Mouse (Mus musculus) adrenal gland (tissue): Measurements from ENCODE around the gene Mpzl1.
"Not testable (repeated sequence)": the region's sequence is repeated elsewhere in the genome, so short reads cannot be mapped to it uniquely, and the experiment has no call there.

Source experiments
- intact Hi-C: fragments of 180-260 bp; cut with DNase I; formaldehyde crosslinking; loops from one replicate; pipeline ENCODE4 v1.15.1; 2025
- long read RNA-seq, 2 experiments: library from polyadenylated mRNA; unstranded; transcript quantifications; one replicate each; pipeline ENCODE4 v2.0.0; 2020; ENCODE audit warnings: borderline replicate concordance in 1 of 2; ENCODE audit not compliant: insufficient replicate concordance in 1 of 2

Mpzl1 gene
- long read RNA-seq, experiment 1, transcript Mpzl1-202 (6 exons, 2,285 nt) = major isoform, 11 of 17 reads
- long read RNA-seq, experiment 1, partial matches to known transcripts = 3 of 17 reads
- long read RNA-seq, experiment 1, other reads (novel, unspliced or antisense) = 2 of 17 reads
- long read RNA-seq, experiment 2, transcript Mpzl1-202 (6 exons, 2,285 nt) = major isoform, 20 of 28 reads
- long read RNA-seq, experiment 2, partial matches to known transcripts = 2 of 28 reads
- long read RNA-seq, experiment 2, other reads (novel, unspliced or antisense) = 3 of 28 reads

DNA sequence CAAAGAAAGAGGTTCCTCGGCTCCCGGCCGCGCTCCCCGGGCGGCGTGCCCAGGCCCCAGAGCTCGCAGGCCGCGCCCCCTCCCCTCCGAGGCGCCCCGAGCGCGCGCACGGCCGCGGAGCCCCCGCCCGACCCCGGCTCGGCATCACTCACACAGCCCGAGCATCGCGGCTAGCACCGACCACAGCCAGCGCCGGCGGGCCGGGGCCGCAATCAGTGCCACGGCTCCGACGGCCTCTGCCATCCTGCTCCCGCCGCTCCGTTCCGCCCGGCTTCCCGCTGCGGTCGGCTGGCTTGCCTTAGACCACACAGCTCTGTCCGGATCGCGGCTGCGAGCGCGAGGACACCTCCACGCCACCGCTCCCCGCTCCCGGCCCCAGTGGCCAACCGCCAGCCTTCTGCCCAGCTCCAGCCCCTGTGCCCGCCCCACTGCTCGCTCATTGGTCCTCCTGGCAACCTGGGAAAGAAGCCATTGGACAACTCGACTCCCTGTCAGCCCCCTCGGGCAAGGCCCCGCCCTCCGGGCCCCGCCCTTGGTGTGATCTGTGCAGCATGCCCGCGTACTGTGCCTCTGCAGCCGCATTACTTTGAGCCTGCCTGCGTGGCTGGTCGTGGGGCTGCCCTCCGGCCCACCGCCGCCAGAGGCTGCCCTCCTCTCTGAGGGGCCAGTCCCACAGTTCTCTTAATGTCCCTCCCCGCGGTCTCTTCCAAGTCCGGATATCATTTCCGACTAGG lies at the start of gene Mpzl1:
Gene Mpzl1, minus strand, starts transcription at position 388 of the 734 bp plus-strand sequence.
- intact Hi-C loops = no loop called here

DNA sequence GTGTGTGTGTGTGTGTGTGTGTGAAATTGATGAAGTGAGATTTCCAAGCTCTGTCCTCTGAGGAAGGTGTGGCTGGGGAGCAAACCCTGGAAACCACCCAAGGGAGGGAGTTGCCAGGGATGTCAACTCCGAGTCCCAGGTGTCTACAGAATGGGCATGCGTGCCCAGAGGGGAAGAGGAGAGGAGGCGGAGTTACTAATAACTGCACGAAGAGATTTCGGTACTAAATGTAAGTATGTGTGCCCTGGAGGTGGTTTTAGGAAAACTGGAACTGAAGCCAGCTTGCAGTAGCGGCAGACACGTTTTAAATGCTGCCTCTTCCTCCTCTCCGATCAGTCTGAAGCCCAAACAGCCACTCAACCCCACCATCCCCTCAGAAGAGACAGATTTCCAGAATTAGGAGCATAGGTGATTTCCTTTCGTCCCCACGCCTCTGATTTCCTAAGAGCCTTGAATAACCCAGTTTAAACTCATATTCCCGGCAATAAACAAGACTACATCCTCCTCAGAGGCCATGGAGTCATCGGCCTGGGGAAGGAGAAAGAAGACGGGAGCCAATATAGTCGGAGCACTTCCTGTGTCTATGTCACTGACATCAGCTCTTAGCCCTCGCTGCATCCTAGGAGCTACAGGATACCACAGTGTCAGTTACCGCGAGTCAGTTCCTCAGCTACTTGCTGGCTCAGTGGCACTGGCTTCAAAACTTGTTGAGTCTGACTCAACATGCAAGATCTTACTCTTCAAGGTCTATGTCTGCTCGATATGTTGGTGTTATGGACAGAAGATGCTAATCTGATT lies 47.9 kb upstream of the Mpzl1 start:
- intact Hi-C loops = no loop called here

DNA sequence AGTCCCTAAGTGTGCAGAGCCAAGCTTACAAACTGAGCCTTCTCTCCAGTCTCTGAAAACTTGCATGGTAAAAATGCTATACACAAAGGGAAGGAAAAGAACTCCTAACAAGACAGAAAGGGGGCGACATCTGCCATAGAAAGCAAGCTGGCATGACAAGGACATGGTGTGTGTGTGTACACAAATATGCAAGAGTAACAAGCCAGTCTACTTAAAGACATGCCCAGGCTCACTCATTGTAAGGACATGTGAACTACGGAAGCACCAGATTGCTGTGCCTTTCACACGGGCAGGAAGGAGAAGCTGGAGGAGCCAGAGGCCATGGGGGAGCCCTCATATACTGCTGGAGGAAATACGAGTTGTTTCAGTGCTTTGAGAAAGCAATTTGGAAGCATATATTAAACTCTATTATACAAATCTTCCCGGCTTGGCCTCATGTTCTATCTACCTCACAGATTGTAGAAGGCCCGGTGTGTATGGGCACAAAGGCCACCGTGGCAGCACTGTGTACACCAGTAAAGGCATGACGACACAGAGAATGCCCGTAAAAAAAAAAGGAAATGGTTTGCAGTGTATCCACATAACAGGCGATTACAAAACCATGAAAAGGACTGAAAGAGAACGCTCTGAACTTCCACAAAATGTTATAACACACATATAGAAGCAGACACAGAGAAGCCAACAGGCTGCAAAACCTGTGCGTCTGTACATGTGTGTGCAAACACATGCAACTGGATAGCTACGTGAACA lies 46.9 kb upstream of the Mpzl1 start:
- intact Hi-C loops = no loop called here

DNA sequence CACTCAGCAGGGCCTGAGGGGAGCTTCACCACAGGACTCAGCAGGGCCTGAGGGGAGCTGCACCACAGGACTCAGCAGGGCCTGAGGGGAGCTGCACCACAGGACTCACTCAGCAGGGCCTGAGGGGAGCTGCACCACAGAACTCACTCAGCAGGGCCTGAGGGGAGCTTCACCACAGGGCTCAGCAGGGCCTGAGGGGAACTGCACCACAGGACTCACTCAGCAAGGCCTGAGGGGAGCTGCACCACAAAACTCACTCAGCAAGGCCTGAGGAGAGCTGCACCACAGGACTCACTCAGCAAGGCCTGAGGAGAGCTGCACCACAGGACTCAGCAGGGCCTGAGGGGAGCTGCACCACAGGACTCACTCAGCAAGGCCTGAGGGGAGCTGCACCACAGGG lies 45.7 kb upstream of the Mpzl1 start:
- intact Hi-C loops = not testable (repeated sequence)

DNA sequence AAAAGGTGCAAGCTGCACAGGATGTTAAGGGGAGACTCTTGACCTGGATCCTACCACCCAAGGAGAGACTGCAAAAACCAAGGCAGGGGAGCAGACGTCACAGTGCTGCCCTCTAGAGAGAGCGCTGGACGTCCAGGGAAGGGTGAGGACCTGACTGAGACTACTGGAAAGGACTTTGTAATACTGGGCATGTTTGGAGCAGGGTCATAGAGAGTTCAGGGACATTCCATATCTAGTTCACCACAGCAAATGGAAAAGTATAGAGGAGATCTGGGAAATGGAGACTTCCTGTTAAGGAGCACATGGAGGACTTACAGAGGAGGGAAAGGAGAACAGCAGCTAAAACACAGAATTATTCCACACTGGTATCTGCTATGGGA lies 45.3 kb upstream of the Mpzl1 start:
- intact Hi-C loops = no loop called here

DNA sequence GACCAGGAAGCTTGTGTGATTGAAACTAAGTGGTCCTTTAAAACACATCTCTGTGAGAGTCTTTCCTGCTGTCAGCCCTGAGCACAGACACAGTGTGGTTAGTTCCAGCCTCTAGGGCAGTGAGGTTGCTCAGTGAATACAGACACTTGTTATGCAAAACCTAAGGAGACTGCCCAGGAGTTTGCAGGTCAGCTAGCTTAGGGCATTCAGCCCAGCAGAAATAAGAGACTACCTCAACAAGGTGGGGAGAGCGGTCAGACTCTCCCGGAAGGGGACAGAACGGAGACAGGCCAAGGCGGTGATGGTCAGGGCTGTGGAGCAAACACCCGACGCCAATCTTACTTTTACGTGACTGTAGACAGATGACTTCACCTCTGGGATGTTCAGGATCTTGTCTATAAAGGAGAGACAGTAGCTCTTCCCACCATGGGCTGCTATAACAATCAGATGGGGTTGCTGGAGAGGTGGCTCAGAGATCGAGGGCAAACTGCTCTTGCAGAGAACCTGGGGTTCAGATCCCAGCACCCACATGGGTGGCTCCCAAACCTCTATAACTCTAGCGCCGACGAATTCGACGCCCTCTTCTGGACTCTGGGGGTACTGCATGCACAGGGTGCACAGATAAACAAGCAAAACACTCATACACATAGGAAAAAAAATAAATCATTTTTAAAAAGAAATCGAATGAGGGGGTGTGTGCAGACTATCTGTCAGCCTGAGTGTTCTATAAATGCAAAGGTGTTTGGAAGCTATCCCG lies 44.7 kb upstream of the Mpzl1 start:
- intact Hi-C loops = no loop called here

DNA sequence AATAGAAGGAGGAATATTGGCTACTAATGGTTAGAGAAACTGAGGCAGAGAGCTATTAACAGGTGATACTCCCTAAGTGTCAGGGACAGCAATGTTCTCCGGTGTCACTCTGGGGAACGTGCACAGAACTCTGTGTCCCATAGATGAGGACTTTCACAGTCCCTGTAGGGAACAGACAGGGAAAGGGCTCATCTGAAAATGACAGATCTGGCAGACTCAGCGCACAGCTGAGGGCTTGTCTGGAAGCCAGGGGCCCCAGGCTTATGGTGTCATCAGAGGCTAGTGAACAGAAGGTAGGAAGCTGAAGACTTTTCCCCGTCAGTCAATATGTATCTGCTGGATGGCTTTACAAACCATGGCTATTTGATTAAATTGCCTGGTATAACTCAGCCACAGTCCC lies 43.2 kb upstream of the Mpzl1 start:
- intact Hi-C loops = no loop called here

DNA sequence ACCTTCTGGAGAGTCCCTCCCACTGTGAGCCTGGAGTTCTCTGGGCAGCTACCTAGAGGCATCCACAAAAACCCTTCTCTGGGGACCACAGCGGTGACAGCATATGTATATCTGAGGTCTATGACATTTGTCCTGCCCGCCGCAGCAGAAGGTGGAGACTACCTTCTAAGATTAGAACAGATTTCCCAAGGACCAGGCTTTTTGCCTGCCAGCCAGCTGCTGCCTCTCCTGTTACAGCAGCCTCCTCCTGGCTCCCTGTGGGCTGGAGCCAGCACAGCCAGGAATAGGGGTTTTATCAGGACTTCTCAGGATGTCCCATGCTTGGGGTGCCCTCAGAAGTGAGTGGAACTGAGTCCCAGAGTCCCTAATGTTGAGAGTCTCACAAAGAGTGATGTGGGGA lies 42.7 kb upstream of the Mpzl1 start:
- intact Hi-C loops = no loop called here

DNA sequence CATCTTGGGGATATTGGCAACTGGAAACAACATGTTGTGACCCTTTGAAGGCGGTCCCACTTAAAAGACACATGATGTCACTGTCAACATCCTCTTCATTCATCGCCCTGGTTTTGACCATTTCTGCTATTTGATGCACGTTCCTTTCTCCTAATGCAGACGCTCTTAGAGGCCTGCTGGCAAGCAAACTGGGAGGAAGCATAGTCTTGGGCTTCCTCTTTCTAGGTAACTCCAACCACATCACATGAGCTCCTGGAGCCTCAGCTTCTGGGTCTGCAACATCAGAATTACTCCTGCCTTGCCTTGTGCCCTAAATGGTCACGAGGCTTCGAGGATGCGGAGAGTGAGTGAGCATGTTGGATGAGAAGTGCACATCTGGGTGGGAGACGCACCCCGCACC lies 40.8 kb upstream of the Mpzl1 start:
- intact Hi-C loops = no loop called here

DNA sequence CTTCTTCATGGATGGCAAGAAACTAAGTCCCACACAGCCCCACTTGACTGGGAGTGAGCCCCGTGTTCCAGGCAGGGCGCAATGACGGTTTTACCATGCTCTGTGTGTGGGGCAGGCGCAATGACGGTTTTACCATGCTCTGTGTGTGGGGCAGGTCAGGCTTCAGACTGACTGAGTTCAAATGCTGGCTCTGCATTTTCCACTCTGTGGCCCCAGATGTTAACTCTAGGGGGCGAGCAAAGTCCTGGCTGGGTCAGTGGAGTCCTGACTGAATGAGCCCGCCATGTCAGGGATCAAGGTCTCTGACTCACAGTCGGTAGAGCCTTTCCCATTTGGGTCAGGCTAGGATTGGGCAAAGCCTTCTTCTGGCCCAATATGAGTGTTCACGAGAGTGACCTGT lies 38.0 kb upstream of the Mpzl1 start:
- intact Hi-C loops = no loop called here

DNA sequence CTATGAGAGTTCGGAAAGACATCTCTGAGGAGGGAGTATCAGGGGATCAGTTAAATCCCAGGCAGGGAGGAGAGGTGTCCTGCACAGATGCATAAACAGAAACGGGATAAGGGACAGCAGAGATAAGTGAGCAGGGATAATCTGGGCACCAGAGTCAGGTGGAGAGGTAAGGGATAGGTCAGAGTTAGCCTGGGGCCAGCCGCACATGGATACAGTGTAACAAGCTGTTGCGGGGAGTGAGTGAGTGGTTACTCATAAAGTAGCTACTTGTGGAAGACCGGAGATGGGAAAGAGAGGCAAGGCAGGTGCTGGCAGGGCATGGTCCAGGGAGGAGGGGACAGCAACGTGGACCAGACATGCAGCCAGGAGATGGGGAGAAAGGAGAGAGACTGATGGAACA lies 35.7 kb upstream of the Mpzl1 start:
- intact Hi-C loops = no loop called here

DNA sequence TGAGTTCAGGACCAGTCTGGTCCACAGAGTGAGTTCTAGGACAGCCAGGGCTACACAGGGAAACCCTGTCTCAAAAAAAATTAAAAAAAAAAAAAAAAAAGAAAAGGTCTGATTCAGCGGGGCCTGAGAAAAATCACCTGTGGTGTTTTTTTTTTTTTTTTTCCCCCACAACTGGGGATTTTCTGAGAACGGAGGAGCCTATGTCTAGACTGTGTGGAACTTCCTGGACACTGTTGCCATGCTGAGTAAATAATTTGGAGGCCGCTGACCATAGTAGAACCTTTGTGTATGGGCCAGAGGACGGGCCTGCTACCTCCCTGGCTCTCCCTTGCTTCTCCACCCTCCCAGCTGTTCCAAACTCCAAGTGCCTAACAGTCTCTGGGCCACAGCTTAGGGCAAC lies 34.6 kb upstream of the Mpzl1 start:
- intact Hi-C loops = no loop called here

DNA sequence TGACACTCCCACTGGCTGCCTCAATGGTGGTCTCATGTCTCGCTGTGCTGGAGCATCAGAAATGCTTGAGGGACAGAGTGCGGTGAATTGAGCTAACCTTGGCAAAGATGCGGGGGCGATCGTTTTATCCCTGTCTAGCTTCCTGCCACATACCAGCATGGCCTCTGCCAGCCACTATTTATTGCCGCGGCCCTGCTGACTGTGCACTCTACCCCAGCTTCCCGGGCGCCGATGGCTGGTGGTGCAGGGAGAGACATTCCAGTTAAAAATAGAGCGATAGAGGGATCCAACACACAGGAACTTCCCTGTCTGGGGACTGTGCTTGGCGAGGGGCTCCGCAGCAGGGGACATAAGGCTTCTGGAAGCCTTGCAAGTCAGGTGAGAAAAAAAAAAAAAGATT lies 33.0 kb upstream of the Mpzl1 start:
- intact Hi-C loops = no loop called here

DNA sequence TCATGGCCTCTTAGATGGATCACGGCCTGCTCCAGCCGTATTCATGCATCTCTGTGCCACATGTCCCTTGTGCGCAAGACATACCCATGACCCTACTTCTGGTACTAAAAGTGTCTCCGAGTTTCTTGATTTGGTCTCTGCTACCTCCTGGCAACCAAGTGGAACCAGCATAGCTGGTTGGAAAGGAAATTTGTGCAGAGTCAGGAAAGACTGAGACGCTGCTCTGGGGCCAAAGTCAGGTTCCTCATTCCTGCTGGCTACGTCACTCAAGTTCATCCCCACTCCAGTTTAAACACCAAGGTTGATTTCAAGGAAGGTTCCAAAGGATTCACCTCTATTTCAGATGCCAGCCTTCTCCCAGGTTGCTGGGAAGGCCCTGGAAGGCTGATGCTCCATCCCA lies 32.6 kb upstream of the Mpzl1 start:
- intact Hi-C loops = no loop called here

DNA sequence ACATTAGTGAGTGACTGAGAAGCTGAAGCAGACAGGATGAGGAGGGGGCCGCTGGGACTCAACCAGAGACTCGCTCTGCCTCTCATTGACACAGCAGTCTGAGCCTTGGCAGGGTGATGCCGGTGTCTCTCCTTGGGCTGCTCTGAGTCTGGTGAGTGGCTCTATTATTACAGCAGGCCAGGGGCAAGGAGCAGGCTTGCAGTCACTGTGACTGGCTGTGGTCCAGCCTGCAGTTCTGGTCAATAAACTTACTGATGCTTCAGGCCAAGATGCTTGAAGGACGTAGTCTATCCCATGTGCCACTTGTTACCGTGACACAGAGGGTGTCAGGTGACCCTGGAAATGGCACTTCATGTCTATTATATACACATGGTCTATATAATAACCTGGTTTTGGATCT lies 31.4 kb upstream of the Mpzl1 start:
- intact Hi-C loops = no loop called here

DNA sequence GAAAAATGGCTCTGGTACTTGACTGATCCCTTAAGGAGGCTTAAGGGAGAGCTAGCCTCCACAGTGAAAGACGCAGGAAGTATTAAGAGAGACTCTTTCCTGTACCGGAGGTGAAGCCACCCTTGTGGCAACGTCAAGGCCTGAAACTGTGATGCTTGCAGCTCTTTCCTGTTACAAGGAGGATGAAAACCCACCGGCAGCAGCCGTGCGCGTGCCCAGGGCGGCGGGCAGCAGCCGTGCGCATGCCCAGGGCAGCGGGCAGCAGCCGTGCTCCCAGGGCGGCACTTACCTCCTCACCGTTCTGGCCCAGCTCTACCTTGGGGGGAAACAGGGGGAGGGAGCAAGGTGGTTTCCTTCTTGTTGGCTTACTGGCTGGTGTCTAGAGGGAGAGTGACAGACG lies 28.9 kb upstream of the Mpzl1 start:
- intact Hi-C loops = loop anchor here (5.0 kb wide), 1 partner anchor 289 kb away; no protein-coding TSS in a partner anchor

DNA sequence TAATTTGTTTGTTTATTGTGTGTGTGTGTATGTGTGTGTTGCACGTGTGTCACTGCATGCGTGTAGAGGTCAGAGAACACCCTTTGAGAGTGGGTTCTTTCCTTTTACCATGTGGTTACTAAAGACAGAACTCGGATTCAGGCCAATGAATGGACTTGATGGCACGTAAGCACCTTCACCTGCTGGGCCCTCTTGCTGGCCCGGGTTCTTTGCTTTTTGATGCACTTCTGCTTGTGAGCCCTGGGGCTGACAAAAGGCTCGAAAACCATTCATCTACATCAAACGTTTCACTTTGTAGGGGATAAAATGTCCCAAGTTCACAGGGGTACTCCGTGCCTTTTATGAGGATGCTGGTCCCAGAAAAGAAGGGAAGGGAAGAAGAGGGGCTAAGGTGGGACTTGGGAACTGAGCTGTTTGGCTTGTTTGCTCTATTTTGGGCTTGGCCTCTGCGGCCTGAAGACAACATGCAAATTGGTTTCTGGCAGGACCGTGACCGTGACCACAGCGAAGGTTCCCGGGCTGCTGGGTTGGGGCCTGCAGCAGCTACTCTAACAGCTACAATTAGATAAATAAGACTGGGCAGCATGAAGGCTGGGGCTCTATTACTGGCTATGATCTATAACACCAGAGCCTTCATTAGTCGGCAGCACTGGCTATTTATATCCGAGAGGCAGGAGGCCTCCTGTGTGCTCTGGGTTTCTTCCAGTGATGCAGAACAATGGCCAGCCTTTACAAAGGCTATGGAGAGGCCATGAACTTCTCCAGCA lies 28.3 kb upstream of the Mpzl1 start:
- intact Hi-C loops = loop anchor here (5.0 kb wide), 1 partner anchor 290 kb away; no protein-coding TSS in a partner anchor

DNA sequence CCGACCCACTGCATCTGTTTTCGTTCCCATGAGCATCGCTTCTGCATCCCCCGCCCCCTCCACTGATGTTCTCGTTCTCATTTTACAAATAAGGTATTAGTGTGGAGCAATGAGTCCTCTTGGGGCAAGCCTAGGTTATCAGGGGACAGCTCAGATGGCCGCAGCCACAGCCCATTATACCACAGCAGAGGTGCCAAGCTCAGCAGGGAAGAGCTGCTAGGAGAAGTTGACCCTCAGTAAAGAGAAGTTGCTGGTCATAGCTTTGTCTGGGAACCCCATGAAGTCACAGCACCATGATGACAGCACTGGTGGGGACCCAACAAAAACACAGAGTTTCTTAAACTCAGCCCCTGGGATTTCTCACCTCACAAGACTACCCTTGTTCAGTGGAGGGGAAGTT lies 27.4 kb upstream of the Mpzl1 start:
- intact Hi-C loops = loop anchor here (5.0 kb wide), 1 partner anchor 291 kb away; no protein-coding TSS in a partner anchor

DNA sequence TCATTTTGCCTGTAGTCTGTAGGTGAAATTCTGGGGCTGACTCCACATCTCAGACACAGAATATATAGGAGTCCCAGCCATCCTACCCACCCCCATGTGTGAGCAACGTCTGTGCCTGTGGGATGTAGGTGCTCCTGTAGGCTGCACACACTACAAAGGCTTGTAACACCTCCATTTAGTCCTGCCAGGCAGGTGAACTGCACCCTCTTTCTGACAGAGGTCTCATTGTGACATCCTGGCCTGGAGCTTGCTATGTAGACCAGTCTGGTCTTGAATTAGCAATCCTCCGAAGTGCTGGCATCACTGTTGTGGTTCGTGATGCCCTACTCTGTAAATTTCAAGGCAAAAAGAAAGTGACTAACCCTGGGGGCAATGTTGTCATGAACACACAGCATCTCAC lies 26.9 kb upstream of the Mpzl1 start:
- intact Hi-C loops = loop anchor here (5.0 kb wide), 1 partner anchor 291 kb away; no protein-coding TSS in a partner anchor

DNA sequence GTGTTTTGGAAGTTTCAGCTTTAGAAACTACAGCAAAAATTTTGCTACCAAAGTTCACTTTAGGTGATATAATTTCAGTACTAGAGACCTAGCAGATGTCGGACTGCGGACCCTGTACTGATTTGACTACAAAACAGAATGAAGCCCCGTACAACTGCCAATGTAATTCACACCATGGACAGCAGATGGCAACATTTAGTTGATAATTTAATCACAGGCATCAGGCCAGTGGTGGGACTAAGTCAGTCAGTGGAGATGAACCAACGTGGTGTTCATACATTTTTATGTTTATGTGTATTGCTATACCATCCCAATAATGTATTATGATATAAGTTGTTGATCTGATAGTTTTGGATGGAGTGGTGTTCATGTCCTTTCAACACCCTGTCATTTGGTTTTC lies 26.4 kb upstream of the Mpzl1 start:
- intact Hi-C loops = loop anchor here (1.0 to 5.0 kb wide), 2 partner anchors 76 to 292 kb away; no protein-coding TSS in a partner anchor
